Mouse (Mus musculus) stomach, postnatal 0 days (tissue): ENCODE measurements around the gene Mgat5.

Source experiments
- CTCF ChIP-seq: IDR thresholded peaks from 2 replicates; pipeline ENCODE4 v1.5.1; 2016; ENCODE audit warnings: antibody characterized with exemption, low read depth, mild to moderate bottlenecking, moderate library complexity
- EP300 ChIP-seq: optimal IDR thresholded peaks from 2 replicates; pipeline ENCODE3; 2016; ENCODE audit warnings: antibody characterized with exemption

DNA sequence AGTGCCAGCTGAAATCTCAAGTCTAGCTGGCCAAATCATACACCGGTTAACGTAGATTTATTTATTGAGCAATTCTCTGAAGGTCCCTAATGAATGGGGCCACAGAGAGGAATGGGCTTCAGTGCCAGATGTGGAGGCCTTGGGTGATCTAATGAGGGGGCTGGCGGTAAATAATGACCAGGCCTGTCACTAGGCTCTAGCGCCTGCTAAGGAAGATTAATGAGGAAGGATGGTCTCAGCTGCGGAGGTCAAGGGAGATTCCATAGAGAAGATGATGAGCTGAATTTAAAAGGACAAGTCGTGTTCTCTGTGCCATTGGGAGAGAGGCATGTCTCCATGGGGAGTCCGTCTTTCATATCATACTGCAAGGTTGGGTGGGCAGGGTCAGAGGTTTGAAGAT lies 178.3 kb downstream of the Mgat5 start:
- TF ChIP-seq CTCF (no peak), EP300 (no peak)
